ENCODE assay signal across 18 mouse cellular contexts in genomic region chr7:19194676-19195075, GRCm38 (mm10). TPM values are rescaled to one million over a fixed set of nuclear protein-coding genes. Genes with fewer than 3 reads are reported as not detected.
DNase-seq lines count a peak whose midpoint lies in the region; ATAC-seq and TF ChIP-seq lines count a peak whose summit lies in the region.
"Had no signal": no experiment of that assay in that cellular context is flagged by ENCODE, and none has a peak within 500 bp of the region (broad histone marks: within the 10 kb centered on the region; RNA-seq: fewer than 3 reads in every experiment).

No protein-coding gene starts in this region.

- no peak overlapping the region for H3K4me3 ChIP-seq in intestine, postnatal 0 days (ENCODE audit: low read depth, low read length)
- H3K4me3 ChIP-seq in intestine, embryonic 15.5 days (replicated peaks): no peak overlapping the region
- H3K4me3 ChIP-seq in midbrain, embryonic 11.5 days (ENCODE audit: low read depth, low read length): no peak overlapping the region
- no peak overlapping the region for H3K4me3 ChIP-seq in midbrain, embryonic 10.5 days
- H3K4me3 ChIP-seq in G1E (ENCODE audit: low read depth, low read length): no peak overlapping the region
- no peak overlapping the region for H3K4me3 ChIP-seq in kidney, embryonic 16.5 days (ENCODE audit: low read length)
- H3K4me3 ChIP-seq: embryonic facial prominence, embryonic 15.5 days; forebrain, embryonic 15.5 days; limb, embryonic 13.5 days; neural tube, embryonic 12.5 days had no signal

- no peaks in the 10 kb centered on the region for H3K27me3 ChIP-seq in intestine, postnatal 0 days (replicated peaks; ENCODE audit: control insufficient read depth, insufficient read depth, low read length)
- no peaks in the 10 kb centered on the region for H3K27me3 ChIP-seq in intestine, embryonic 15.5 days (replicated peaks)
- H3K27me3 ChIP-seq in midbrain, embryonic 11.5 days (ENCODE audit: control insufficient read depth, insufficient read depth, low read length): no peaks in the 10 kb centered on the region
- H3K27me3 ChIP-seq in midbrain, embryonic 10.5 days (ENCODE audit: low read depth, poor library complexity, severe bottlenecking): no peaks in the 10 kb centered on the region
- H3K27me3 ChIP-seq in G1E (ENCODE audit: insufficient read depth, low read length): no peaks in the 10 kb centered on the region
- H3K27me3 ChIP-seq in kidney, embryonic 16.5 days (ENCODE audit: insufficient read depth, low read length): no peaks in the 10 kb centered on the region
- H3K27me3 ChIP-seq: embryonic facial prominence, embryonic 15.5 days; forebrain, embryonic 15.5 days; limb, embryonic 13.5 days; neural tube, embryonic 12.5 days had no signal

- no peaks in the 10 kb centered on the region for H3K9me3 ChIP-seq in intestine, postnatal 0 days (ENCODE audit: control insufficient read depth)
- no peaks in the 10 kb centered on the region for H3K9me3 ChIP-seq in intestine, embryonic 15.5 days
- H3K9me3 ChIP-seq in midbrain, embryonic 11.5 days (ENCODE audit: control insufficient read depth, low read length): peaks cover 4% of the 10 kb centered on the region; the same call in 1 of the 2 replicates
- H3K9me3 ChIP-seq in midbrain, embryonic 10.5 days (replicated peaks): no peaks in the 10 kb centered on the region; the same call in 1 of the 2 replicates
- peaks cover 4% of the 10 kb centered on the region; the same call in 1 of the 2 replicates for H3K9me3 ChIP-seq in G1E (replicated peaks)
- 0 out of 2 replicates have a peak, but pooled peaks cover 4% of the 10 kb centered on the region for H3K9me3 ChIP-seq in kidney, embryonic 16.5 days (ENCODE audit: low read length)
- H3K9me3 ChIP-seq: embryonic facial prominence, embryonic 15.5 days; forebrain, embryonic 15.5 days; neural tube, embryonic 12.5 days had no signal

- H3K4me2 ChIP-seq in intestine, postnatal 0 days (replicated peaks; ENCODE audit: low read depth): no peak overlapping the region
- H3K4me2 ChIP-seq in intestine, embryonic 15.5 days (replicated peaks): no peak overlapping the region
- H3K4me2 ChIP-seq in midbrain, embryonic 11.5 days: no peak overlapping the region
- no peak overlapping the region for H3K4me2 ChIP-seq in kidney, embryonic 16.5 days (replicated peaks; ENCODE audit: low read depth, low read length)
- H3K4me2 ChIP-seq: embryonic facial prominence, embryonic 15.5 days; forebrain, embryonic 15.5 days; limb, embryonic 13.5 days; neural tube, embryonic 12.5 days had no signal

- peak; percentile 46 for TF ChIP-seq CTCF in intestine, postnatal 0 days (IDR thresholded peaks at IDR 0.05; ENCODE audit: low read depth)
- peak; percentile 24; the same call in 1 of the 2 replicates for TF ChIP-seq CTCF in G1E (IDR thresholded peaks at IDR 0.05; ENCODE audit: low read depth, low read length)

- no peaks in the 10 kb centered on the region for H3K4me1 ChIP-seq in intestine, postnatal 0 days (replicated peaks; ENCODE audit: control insufficient read depth, insufficient read depth, low read length)
- H3K4me1 ChIP-seq in intestine, embryonic 15.5 days (replicated peaks): no peaks in the 10 kb centered on the region
- H3K4me1 ChIP-seq in midbrain, embryonic 11.5 days (ENCODE audit: control insufficient read depth, insufficient read depth, low read length): no peaks in the 10 kb centered on the region
- H3K4me1 ChIP-seq in midbrain, embryonic 10.5 days: no peaks in the 10 kb centered on the region
- H3K4me1 ChIP-seq in G1E (ENCODE audit: insufficient read depth, low read depth, low read length): peaks cover 11% of the 10 kb centered on the region
- H3K4me1 ChIP-seq in kidney, embryonic 16.5 days (ENCODE audit: insufficient read depth, low read length): no peaks in the 10 kb centered on the region
- H3K4me1 ChIP-seq: embryonic facial prominence, embryonic 15.5 days; forebrain, embryonic 15.5 days; limb, embryonic 13.5 days; neural tube, embryonic 12.5 days had no signal

- DNase-seq in midbrain, embryonic 11.5 days (ENCODE audit: low spot score, missing footprints): peak; percentile 51
- DNase-seq in midbrain, embryonic 10.5 days (ENCODE audit: low spot score): no peak
- DNase-seq in G1E (ENCODE audit: low spot score): no peak
- peak; percentile 39 for DNase-seq in induced T-regulatory cell, adult 2 months (ENCODE audit: low read depth)
- DNase-seq in T-cell, adult 2 months (ENCODE audit: low spot score): no peak
- DNase-seq: adrenal gland, postnatal 14 days; kidney, postnatal 25 days; lung, postnatal 4 days had no signal

- no peak overlapping the region for H3K27ac ChIP-seq in intestine, postnatal 0 days (ENCODE audit: low read depth, low read length)
- H3K27ac ChIP-seq in intestine, embryonic 15.5 days: no peak overlapping the region
- no peak overlapping the region for H3K27ac ChIP-seq in midbrain, embryonic 11.5 days (ENCODE audit: low read depth, low read length)
- H3K27ac ChIP-seq in midbrain, embryonic 10.5 days (replicated peaks): no peak overlapping the region
- no peak overlapping the region for H3K27ac ChIP-seq in kidney, embryonic 16.5 days (ENCODE audit: low read length)
- H3K27ac ChIP-seq: embryonic facial prominence, embryonic 15.5 days; forebrain, embryonic 15.5 days; limb, embryonic 13.5 days; neural tube, embryonic 12.5 days had no signal

- WGBS in intestine, postnatal 0 days: 96% methylated on average over 4 of the region's 4 CpGs
- 96% methylated on average over 4 of the region's 4 CpGs for WGBS in intestine, embryonic 15.5 days
- 94% methylated on average over 4 of the region's 4 CpGs for WGBS in midbrain, embryonic 11.5 days
- 97% methylated on average over 4 of the region's 4 CpGs for WGBS in midbrain, embryonic 10.5 days
- 94% methylated on average over 4 of the region's 4 CpGs for WGBS in kidney, embryonic 16.5 days

- no peak overlapping the region for H3K9ac ChIP-seq in intestine, postnatal 0 days (ENCODE audit: low read depth, low read length)
- no peak overlapping the region for H3K9ac ChIP-seq in intestine, embryonic 15.5 days
- H3K9ac ChIP-seq in midbrain, embryonic 11.5 days (ENCODE audit: low read length): no peak overlapping the region
- no peak overlapping the region for H3K9ac ChIP-seq in kidney, embryonic 16.5 days (replicated peaks; ENCODE audit: low read length)
- H3K9ac ChIP-seq: embryonic facial prominence, embryonic 15.5 days; forebrain, embryonic 15.5 days; limb, embryonic 13.5 days; neural tube, embryonic 12.5 days had no signal

- no peak for ATAC-seq in intestine, postnatal 0 days
- no peak for ATAC-seq in intestine, embryonic 15.5 days
- ATAC-seq in midbrain, embryonic 11.5 days (ENCODE audit: low FRiP score): no peak
- no peak for ATAC-seq in G1E (ENCODE audit: extremely low read depth, insufficient number of reproducible peaks, low FRiP score, poor library complexity, severe bottlenecking)
- ATAC-seq in kidney, embryonic 16.5 days (ENCODE audit: low FRiP score, low TSS enrichment): no peak
- ATAC-seq: forebrain, embryonic 15.5 days; inflammation-experienced regulatory T-cells, adult 6 months; midbrain, embryonic 16.5 days had no signal

- H3K36me3 ChIP-seq in intestine, postnatal 0 days (ENCODE audit: control insufficient read depth, insufficient read depth): peaks cover 14% of the 10 kb centered on the region; the same call in 1 of the 2 replicates
- H3K36me3 ChIP-seq in intestine, embryonic 15.5 days: peaks cover 13% of the 10 kb centered on the region; the same call in 1 of the 2 replicates
- H3K36me3 ChIP-seq in midbrain, embryonic 11.5 days (ENCODE audit: control insufficient read depth, insufficient read depth, low read length): peaks cover 8% of the 10 kb centered on the region
- peaks cover 74% of the 10 kb centered on the region for H3K36me3 ChIP-seq in midbrain, embryonic 10.5 days
- peaks cover 72% of the 10 kb centered on the region for H3K36me3 ChIP-seq in G1E (replicated peaks)
- H3K36me3 ChIP-seq in kidney, embryonic 16.5 days (ENCODE audit: insufficient read depth, low read length): peaks cover 59% of the 10 kb centered on the region

RNA-seq across cellular contexts. Expression of gene Gpr4, which starts 17.7 kb away (rescaled TPM):
- polyA plus RNA-seq in intestine, postnatal 0 days (2015; fragmentation: Nextera tagmentation; extraction: Ambion mirVana): 1.3 and 1.6 TPM in 2 replicates
- 1.4 and 1.5 TPM in 2 replicates for polyA plus RNA-seq in intestine, embryonic 15.5 days (2015; fragmentation: Nextera tagmentation; extraction: Ambion mirVana)
- 1.5 and 1.7 TPM in 2 replicates for polyA plus RNA-seq in midbrain, embryonic 11.5 days (2014; fragmentation: Nextera tagmentation; extraction: Ambion mirVana)
- 2.4 and 2.6 TPM in 2 replicates for polyA plus RNA-seq in midbrain, embryonic 10.5 days (2016; fragmentation: Nextera tagmentation; extraction: Ambion mirVana)
- 0.30 TPM in 1 of 2 replicates, not detected in the other for total RNA-seq in G1E (2014; fragmentation: Nextera tagmentation)
- 0.11 and 0.12 TPM in 2 replicates for total RNA-seq in G1E (2017)
- 0.06 and 0.16 TPM in 2 replicates for polyA plus RNA-seq in G1E (2012)
- polyA plus RNA-seq in kidney, embryonic 16.5 days (2015; fragmentation: Nextera tagmentation; extraction: Ambion mirVana): 4.0 and 4.3 TPM in 2 replicates
- total RNA-seq: common myeloid progenitor, adult 5-6 weeks had no signal

RNA-seq across cellular contexts. Expression of gene Eml2, which starts 18.5 kb away (rescaled TPM):
- 5.0 and 5.1 TPM in 2 replicates for polyA plus RNA-seq in intestine, postnatal 0 days (2015; fragmentation: Nextera tagmentation; extraction: Ambion mirVana)
- 6.5 and 7.3 TPM in 2 replicates for polyA plus RNA-seq in intestine, embryonic 15.5 days (2015; fragmentation: Nextera tagmentation; extraction: Ambion mirVana)
- polyA plus RNA-seq in midbrain, embryonic 11.5 days (2014; fragmentation: Nextera tagmentation; extraction: Ambion mirVana): 1.5 and 1.9 TPM in 2 replicates
- 4.3 and 4.8 TPM in 2 replicates for polyA plus RNA-seq in midbrain, embryonic 10.5 days (2016; fragmentation: Nextera tagmentation; extraction: Ambion mirVana)
- total RNA-seq in G1E (2014; fragmentation: Nextera tagmentation) (13.6 and 19.0 TPM in 2 replicates), G1E (2017) (14.3 and 15.1 TPM in 2 replicates)
- 25.4 and 27.2 TPM in 2 replicates for polyA plus RNA-seq in G1E (2012)
- 12.0 and 14.5 TPM in 2 replicates for polyA plus RNA-seq in kidney, embryonic 16.5 days (2015; fragmentation: Nextera tagmentation; extraction: Ambion mirVana)

RNA-seq across cellular contexts. Expression of gene Gipr, which starts 28.7 kb away (rescaled TPM):
- 0.48 and 0.67 TPM in 2 replicates for polyA plus RNA-seq in intestine, postnatal 0 days (2015; fragmentation: Nextera tagmentation; extraction: Ambion mirVana)
- polyA plus RNA-seq in intestine, embryonic 15.5 days (2015; fragmentation: Nextera tagmentation; extraction: Ambion mirVana): 2.5 and 2.8 TPM in 2 replicates
- polyA plus RNA-seq in midbrain, embryonic 11.5 days (2014; fragmentation: Nextera tagmentation; extraction: Ambion mirVana): 0.58 and 0.75 TPM in 2 replicates
- 0.60 and 1.5 TPM in 2 replicates for polyA plus RNA-seq in midbrain, embryonic 10.5 days (2016; fragmentation: Nextera tagmentation; extraction: Ambion mirVana)
- total RNA-seq in G1E (2014; fragmentation: Nextera tagmentation) (7.0 and 10.7 TPM in 2 replicates), G1E (2017) (6.5 and 6.8 TPM in 2 replicates)
- 7.1 and 7.7 TPM in 2 replicates for polyA plus RNA-seq in G1E (2012)
- 0.37 and 0.60 TPM in 2 replicates for polyA plus RNA-seq in kidney, embryonic 16.5 days (2015; fragmentation: Nextera tagmentation; extraction: Ambion mirVana)
- total RNA-seq: common myeloid progenitor, adult 5-6 weeks had no signal
- polyA plus RNA-seq: inflammation-experienced regulatory T-cells, adult 6 months had no signal

RNA-seq across cellular contexts. Expression of gene Opa3, which starts 33.5 kb away (rescaled TPM):
- 26.5 and 27.5 TPM in 2 replicates for polyA plus RNA-seq in intestine, postnatal 0 days (2015; fragmentation: Nextera tagmentation; extraction: Ambion mirVana)
- polyA plus RNA-seq in intestine, embryonic 15.5 days (2015; fragmentation: Nextera tagmentation; extraction: Ambion mirVana): 36.8 and 39.4 TPM in 2 replicates
- polyA plus RNA-seq in midbrain, embryonic 11.5 days (2014; fragmentation: Nextera tagmentation; extraction: Ambion mirVana): 42.4 and 44.0 TPM in 2 replicates
- polyA plus RNA-seq in midbrain, embryonic 10.5 days (2016; fragmentation: Nextera tagmentation; extraction: Ambion mirVana): 51.0 and 51.9 TPM in 2 replicates
- total RNA-seq in G1E (2014; fragmentation: Nextera tagmentation) (13.8 and 14.2 TPM in 2 replicates), G1E (2017) (14.8 and 15.2 TPM in 2 replicates)
- polyA plus RNA-seq in G1E (2012): 7.7 and 8.4 TPM in 2 replicates
- polyA plus RNA-seq in kidney, embryonic 16.5 days (2015; fragmentation: Nextera tagmentation; extraction: Ambion mirVana): 42.9 and 44.6 TPM in 2 replicates

RNA-seq across cellular contexts. Expression of gene Snrpd2, which starts 45.2 kb away (rescaled TPM):
- polyA plus RNA-seq in intestine, postnatal 0 days (2015; fragmentation: Nextera tagmentation; extraction: Ambion mirVana): 66.3 and 69.6 TPM in 2 replicates
- 138 TPM in 2 replicates for polyA plus RNA-seq in intestine, embryonic 15.5 days (2015; fragmentation: Nextera tagmentation; extraction: Ambion mirVana)
- 156 and 160 TPM in 2 replicates for polyA plus RNA-seq in midbrain, embryonic 11.5 days (2014; fragmentation: Nextera tagmentation; extraction: Ambion mirVana)
- polyA plus RNA-seq in midbrain, embryonic 10.5 days (2016; fragmentation: Nextera tagmentation; extraction: Ambion mirVana): 168 and 180 TPM in 2 replicates
- total RNA-seq in G1E (2014; fragmentation: Nextera tagmentation): 19.5 and 25.5 TPM in 2 replicates
- 75.1 and 92.3 TPM in 2 replicates for total RNA-seq in G1E (2017)
- 73.1 and 75.0 TPM in 2 replicates for polyA plus RNA-seq in G1E (2012)
- polyA plus RNA-seq in kidney, embryonic 16.5 days (2015; fragmentation: Nextera tagmentation; extraction: Ambion mirVana): 137 and 141 TPM in 2 replicates

Comparison
In these comparisons a context has a peak if more than half of its experiments do, and no peak if none do; other contexts are left out.
1. DNase-seq: peak in midbrain, embryonic 11.5 days (single experiment) and induced T-regulatory cell, adult 2 months (single experiment); none in midbrain, embryonic 10.5 days (single experiment), G1E (single experiment) and T-cell, adult 2 months (single experiment).